Mouse (Mus musculus) adrenal gland, postnatal 4 days (tissue): ENCODE results near the gene Tex13c3. TPM values are rescaled to one million over a fixed set of nuclear protein-coding genes. Genes with fewer than 3 reads are reported as not detected.
"Not testable (repeated sequence)": the region's sequence is repeated elsewhere in the genome, so short reads cannot be mapped to it uniquely, and the experiment has no call there.

Experiments used
- DNase-seq, 2 experiments: peaks; one replicate each; pipeline ENCODE4 v3.0.0; 2021 to 2022; ENCODE audit warnings: low spot score in 2 of 2, mixed read lengths in 2 of 2
- long read RNA-seq, 2 experiments: library from polyadenylated mRNA; stranded (forward); transcript quantifications; one replicate each; pipeline ENCODE4 v2.0.0; 2021
- total RNA-seq, 2 experiments: library from RNA; stranded (reverse); gene quantifications; 2 replicates each; pipeline ENCODE4 v1.2.3; 2021

Gene Tex13c3
- total RNA-seq = not detected
- long read RNA-seq, experiment 1 = 0 reads
- long read RNA-seq, experiment 2 = 0 reads

- DNase-seq = not testable (repeated sequence)
These were observed at the start of gene Tex13c3 for GRCm38 (mm10) chrX:19481219-19481618. Tex13c3 (minus strand) TSS chrX:19481319.

GRCm38 (mm10) chrX:19489731-19490130 lies 8.6 kb upstream of the Tex13c3 start:
- DNase-seq = no peak
